Mouse (Mus musculus) cerebral cortex, adult 2 months (tissue): ENCODE data around the gene Ero1l.

Experiments used
- WGBS: fragments of 180-500 bp; shearing (Covaris S2); methylation state at CpG from one replicate; pipeline ENCODE4 v1.1.7; 2018; 5-methylcytosine and 5-hydroxymethylcytosine counted together

Ero1l gene

DNA sequence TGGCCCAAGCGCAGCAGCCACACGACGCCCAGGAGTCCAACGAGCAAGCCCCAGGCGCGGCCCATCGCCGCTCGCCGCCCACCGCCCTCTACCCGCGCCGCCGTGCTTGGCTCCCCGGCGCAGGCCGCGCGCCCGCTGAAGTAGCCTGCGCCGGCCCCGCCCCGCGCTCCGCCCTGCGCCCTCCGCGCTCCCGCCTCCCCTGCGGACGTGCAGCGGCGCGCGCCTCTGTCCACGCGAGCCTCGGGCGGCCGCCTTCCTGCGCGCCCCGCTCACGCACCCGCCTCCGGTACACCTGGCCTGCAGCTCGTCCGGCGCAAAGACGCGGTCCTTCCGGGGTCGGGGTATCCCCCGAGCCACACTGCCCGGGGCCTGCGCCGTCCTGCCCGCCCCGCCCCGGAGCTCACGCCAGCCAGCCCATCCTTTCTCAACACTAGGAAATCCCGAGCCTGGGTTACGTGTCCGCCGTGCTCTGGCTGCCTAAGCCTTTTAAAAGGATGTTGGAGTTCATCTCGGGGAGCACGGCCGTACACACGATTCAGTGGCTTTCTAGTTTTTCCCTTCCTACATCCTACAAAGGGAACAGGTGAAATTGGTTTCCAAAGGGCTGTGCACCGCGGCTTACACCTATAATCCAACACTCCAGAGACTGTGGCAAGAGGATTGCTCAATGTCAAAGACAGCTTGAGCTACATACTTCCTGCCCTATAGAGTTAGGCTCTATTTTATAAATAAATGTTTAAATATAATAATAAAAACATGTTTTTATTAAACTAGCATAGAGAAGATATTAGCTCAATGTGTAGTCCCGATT, at the start of gene Ero1l:
Gene Ero1l, minus strand, starts transcription at position 346 of the 811 bp plus-strand sequence.
- WGBS, result 1% methylated on average over 61 of the region's 74 CpGs

DNA sequence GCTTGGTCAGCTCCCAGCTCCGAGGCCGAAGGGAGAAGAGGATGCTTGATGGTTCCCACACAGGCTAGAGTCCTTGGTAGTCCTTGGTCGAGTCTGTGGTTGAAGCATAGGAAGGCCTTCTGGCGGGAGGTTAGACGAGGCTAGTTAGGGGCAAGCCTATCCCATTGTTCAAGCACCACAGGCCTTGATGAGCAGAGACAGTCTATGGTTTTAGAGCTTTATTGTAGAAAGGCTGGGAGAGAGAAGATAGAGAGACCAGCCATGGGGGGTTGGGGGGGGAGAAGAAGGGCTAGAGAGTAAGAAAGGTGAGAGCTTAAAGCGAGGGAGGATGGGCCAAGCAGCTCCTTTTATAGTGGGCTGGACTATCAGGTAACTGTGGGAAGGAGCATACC, 46.6 kb upstream of the Ero1l start:
- WGBS, result 70% methylated on average over 6 of the region's 6 CpGs

DNA sequence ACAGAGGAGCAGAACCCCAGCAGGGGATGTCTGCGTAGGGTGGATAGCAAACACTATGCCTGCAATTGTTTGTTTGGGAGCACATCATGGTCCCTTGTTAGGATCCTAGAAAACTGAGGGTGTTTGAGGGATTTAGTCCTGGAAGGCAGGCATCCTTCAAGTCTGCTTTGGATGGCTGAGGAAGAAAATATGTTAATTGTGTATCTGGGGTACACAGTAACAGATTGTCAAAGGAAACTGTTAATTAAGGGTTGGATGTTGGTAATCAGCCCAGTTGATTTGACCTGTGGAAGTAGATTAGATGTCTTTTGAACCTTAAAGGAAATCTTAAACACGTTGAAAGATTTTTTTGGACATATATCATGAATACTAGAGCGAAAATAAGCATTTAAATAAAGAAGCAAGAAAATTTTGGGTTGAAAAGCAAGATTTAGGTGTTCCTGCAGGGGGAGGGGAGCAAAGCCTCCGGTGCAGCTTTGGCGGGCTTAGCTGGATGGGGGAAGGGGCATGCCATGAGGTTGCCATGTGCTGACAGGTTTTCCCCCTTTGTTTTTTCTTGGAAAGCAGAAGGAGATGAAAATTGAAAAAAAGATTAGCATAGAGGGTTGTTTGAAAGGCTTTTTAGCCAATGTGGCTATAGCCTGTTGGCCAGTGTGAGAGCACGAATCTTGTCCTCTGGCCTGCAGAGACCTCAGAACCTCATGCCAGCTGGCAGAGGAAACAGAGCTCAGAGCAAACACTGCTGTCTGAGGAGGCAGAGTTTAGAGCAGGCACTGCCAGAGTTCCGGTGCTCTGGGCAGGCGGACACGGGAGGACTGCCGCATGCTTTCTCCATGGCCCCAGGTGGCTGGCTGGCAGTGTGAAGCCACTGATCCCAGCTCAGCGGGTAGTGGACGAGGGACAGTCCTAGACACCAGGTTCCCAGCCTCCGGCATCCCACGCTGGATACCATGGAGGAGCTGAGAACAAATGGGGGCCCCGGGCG, 45.9 kb upstream of the Ero1l start:
- WGBS, result 58% methylated on average over 16 of the region's 16 CpGs

DNA sequence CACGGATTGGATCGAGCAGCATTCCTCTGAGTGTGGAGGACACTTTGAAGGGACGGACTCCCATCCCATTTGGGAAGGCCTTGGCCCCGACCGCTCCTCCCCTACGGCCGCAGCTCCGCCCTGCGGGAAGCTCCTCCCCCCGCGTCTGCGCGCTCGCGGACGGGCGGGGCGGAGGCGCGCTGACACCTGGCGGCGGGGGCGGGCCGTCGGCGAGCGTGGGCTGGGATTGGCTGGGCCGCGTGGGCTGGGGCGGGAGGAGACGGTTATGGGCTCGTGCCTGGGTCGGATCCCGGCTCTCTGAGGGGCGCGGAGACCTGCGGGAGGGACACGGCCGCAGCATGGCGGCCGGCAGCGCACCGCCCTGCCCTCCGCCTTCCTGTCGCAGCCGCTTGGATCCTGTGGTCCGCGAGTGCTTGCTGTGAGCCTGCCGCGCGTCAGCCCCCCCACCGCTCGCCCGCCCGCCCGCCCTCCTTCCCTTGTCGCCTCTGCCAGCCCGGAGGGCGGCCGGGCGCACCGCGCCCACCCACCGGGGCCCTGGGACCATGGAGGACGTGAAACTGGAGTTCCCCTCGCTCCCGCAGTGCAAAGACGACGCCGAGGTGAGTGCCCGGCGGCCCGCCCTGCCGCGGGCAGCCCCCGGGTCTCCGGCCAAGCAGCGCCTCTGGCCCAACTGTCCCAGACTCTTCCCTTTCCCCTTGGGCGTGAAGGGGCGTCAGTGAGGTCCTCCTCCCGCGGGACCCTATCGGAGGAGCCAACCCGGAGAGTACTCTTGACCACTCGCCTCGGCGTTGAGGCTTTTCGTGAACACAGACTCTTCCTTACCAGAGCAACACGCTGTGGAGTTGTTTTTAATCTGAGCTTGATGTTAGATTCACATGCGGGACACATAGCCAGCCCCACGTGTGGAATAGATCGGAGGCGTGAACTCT, 32.6 kb upstream of the Ero1l start, which contains the start of gene Styx:
Gene Styx, plus strand, starts transcription at position 163 of the 929 bp plus-strand sequence.
- WGBS, result under 1% methylated on average over 88 of the region's 93 CpGs

DNA sequence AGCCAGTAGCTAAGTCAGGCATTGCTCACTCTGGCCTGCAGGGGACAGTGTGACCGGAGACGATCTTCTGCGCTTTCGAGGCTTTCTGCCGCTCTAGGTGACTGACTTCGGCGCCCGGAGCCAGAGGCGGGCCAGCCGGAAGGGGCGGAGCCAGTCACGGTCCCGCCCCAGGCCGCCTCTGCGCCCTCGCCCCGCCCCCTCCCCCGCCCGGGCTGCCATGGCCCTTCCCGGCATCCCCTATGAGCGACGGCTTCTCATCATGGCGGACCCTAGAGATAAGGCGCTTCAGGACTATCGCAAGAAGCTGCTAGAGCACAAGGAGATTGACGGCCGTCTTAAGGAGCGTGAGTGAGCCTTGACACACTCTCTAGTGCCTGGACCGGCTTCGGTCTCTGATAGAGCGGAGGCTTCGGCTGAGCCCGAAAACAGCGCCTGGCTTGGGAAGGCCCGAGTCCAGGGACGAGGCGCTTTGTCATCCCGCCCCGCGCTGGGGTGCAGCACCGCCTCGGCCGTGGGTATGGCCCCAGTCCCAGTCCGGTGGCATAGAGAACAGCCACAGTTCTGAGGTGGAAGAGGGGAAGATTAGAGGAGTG, 11.1 kb upstream of the Ero1l start, which contains the start of gene Psmc6:
Gene Psmc6, plus strand, starts transcription at position 200 of the 593 bp plus-strand sequence.
- WGBS, result under 1% methylated on average over 44 of the region's 44 CpGs

DNA sequence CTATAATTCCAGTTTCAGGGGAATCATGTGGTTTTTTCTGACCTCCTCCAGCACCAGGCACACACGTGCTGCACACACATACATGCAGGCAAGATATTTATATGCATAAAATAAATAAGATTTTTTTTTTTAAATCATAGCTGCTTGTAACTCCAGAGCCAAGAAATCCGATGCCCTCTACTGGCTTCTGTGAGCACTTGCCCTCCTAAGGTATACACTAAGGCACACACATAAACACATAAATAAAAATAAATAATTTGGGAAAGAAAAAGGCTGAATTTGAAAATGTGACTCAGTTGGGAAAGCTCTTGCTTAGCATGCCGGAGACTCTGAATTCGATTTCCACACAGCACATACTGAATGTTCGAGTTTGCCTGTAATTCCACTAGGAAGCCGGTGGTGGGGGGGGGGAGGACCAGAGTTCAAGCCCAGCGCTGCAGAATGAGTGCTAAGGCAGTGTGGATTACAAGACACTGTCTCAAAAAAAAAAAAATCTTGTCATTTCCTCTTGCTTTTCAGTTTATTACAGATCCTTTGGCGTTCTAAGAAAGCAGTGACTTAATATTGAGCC, 10.5 kb upstream of the Ero1l start:
- WGBS, result 8% methylated on average over 8 of the region's 8 CpGs

DNA sequence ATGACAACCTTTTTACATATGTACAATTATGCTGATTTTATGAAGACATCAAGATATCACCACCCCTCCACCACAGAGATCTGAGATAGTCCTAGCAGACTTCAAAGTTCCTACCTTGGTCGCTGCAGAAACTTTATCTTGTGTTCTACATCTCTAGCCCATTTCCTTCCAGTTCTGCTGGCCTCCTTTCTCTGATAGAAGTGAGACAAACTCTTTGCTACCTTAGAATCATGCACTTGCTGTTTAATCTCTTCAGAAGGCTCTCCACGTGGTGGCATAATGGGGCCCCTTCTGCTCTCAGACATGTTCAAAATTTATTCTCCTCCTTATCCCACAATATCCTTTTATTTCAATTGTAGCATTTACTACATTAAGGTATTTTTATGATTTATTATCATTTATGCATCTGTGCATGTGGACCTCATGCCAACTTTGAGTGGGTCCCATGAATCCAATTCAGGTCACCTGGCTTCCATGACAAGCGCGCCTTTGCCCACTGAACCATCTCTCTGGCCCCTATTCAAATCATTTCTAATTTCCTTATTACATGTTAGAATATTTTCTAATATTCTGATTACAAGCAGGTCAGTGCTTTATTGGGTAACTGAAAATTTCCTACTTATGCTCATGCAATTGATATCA, 9.6 kb upstream of the Ero1l start:
- 86% methylated on average over 4 of the region's 4 CpGs for WGBS

DNA sequence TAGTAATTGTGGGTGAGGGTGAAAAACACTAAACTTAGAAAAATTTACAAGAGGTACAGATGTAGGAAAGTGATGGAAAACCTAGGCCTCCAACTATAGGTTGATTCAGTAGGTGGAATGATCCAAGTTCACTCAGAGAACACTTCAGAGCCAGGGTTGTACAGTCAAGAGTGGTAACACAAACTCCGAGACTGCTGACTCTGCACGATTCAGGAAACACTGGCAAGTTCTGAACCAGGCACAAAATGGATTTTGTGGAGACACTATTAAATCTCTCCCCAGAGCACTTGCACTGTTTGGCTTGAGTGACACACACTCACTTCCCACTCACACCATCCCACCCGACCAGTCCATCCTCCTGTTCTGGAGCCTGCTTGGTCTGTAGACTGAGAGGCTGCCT, 4.7 kb upstream of the Ero1l start:
- WGBS, result 86% methylated on average over 3 of the region's 3 CpGs

DNA sequence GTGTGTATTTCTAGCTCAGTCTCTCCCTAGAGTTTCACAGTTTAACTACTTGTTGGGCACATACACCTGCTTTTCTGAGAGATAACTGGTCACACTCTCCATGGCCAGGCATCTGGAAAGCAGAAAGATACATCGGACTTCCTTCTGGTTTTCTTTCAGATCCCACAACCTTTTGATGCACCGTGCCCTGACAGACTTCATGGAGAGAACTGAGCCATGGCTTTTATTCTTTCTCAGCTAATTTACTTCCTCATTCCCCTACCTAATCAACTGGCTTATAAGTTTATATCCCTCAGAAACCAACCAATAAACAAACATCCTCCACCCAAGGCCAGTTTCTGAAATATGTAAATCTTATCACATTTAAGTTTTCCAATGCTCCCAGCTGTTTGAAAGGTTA, 3.9 kb upstream of the Ero1l start:
- 85% methylated on average over 2 of the region's 2 CpGs for WGBS

DNA sequence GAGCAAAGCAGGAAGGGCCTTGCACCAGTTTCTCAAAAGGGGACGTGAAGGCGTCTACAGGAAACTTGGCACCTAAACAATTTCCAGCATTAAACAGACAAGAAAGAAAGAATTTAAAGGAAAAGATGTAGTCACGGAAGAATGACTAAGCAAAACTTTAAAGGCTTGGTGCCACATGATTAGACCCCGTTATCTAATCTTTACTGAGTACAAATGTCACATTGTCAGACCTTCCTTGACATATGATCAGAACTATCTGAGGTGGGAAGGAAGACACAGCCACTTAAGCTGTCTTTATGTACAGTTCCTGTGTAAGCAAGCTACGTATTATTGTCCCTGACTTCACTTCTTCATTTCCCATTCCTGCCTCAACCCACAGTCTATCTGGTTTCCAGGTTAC, 3.1 kb upstream of the Ero1l start:
- WGBS, result 53% methylated on average over 5 of the region's 5 CpGs

DNA sequence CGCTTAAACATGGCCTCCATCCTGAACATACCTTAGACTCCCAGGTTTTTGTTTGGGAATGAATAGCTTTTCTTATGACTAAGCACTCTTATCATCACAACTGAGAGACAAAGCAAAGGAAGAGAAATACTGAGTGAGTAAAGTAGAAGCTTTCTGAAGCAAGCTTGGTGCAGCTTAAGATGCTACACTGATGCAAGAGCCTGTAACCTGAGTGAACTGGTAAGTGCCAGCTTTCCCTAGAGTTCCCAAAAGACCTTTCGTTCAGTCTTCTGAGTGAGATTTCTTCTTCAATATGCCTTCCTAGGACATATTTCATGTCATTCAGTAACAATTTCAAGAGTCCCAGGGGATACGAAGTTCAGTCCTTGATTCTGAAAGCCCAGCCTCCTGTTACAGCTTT, 2.5 kb upstream of the Ero1l start:
- 82% methylated on average over 3 of the region's 3 CpGs for WGBS

DNA sequence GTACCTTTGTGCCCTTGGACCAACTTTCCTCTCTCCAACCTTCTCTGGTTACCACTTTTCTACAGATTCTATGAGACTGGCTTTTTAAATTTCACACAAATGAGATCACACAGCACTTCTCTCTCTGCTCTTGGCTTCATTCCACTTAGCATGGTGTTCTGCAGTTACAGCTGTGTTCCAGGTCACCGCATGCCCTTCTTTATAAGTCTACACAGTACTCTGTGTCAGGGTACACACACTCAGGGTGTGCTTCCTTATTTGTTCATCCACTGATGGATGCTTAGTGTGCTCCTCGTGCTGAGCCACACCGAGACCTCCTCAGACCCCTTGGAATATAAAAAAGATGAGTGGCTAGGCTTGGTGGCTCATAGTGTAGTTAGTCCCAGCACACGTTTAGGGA, 1.5 kb upstream of the Ero1l start:
- 78% methylated on average over 4 of the region's 4 CpGs for WGBS

DNA sequence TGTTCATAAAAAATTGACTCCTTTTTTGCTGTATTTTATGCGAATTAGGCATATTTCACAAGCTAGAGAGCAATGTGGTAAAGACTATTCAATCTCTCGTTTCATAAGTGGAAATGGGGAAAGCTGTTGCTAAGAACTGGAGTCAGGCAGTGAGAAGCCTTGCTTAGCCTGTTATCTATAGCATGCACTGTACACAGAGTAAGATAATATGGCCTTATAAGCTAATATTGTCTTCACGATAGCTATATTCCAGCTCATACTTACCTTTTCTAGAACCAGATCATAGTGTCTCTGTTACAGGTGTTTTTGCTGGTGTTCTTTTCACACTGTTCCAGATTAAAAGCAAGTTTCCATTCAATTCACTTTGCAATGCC, 653 bp upstream of the Ero1l start:
- 45% methylated on average over 3 of the region's 3 CpGs for WGBS

DNA sequence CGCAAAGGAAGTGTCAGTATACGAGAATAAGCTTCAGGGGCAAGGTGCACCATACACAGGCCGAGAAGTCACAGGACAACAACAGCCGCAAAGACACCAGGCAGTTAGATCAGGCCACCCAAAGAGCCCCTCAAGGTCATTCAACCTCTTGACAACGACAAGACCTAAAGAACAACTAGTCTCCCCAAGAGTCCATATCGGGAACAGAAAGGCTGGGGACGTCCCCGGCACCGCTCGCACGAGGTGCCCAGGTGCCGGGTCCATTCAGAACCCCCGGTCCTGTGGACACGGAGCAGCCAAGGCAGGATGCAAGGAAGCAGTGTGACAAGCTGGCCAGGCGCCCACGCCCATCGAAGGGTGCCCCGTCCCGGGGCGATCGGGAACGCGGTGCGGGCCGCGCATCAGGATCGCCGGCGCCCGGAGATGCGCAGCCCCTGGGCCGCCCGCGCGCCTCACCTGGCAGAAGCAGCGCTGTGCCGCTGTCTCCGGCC, 605 bp downstream of the Ero1l start:
- under 1% methylated on average over 38 of the region's 38 CpGs for WGBS

DNA sequence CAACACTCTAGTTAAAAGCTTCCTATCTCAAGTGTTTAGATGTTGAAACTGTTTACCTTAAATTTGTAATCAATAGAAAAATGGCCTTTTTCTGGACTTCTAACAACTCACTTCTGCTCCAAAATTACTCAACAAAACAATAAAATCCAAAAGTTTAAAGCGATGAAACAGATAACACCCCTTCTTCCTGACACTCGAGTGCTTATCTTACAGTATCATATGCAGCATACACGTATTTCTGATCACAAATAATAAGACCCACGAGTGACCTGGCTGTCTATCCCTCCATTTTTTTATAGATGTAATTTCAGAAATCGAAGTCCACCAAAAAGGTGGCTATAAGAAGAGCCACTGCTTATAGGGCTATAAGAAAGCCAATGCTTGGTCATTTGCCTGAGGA, 1.6 kb downstream of the Ero1l start:
- 64% methylated on average over 5 of the region's 5 CpGs for WGBS

DNA sequence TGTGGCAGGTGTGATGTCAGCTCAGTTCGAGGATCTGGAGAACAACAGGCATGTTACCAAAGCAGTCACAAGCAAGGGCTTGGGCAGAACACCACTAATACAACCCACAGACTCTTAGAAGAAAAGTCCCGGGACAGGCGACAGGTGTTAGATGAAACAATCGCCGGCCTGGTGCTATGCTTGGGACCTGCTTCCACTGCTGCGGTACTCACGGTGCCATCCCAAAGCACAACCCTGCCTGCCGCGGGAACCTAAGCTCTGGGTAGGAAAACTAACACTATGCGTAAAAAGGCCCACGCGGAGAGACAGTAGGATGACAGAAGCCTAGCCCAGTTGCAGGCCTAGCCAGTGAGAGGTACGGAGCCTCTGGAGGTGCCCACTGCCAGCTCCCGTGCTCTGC, 8.5 kb downstream of the Ero1l start:
- 91% methylated on average over 14 of the region's 14 CpGs for WGBS

DNA sequence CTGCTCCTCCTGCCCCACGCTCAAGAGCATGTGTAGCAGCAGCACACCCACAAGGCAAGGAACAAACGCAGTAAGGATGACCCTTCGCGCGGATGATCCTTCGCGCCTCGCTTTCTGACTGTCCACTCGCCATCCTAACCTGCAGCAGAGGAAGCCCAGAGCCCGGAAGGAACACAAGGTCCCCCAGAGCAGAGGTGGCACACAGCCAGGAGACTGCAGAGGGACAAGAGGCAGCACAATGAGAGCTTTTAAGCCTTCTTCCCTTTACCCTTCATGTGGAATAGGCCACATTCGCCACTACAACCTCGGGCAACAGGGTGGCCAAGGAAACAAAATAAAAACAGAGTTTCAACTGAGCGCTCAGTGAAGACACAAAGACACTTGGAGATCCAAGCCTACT, 8.9 kb downstream of the Ero1l start:
- 70% methylated on average over 13 of the region's 13 CpGs for WGBS

DNA sequence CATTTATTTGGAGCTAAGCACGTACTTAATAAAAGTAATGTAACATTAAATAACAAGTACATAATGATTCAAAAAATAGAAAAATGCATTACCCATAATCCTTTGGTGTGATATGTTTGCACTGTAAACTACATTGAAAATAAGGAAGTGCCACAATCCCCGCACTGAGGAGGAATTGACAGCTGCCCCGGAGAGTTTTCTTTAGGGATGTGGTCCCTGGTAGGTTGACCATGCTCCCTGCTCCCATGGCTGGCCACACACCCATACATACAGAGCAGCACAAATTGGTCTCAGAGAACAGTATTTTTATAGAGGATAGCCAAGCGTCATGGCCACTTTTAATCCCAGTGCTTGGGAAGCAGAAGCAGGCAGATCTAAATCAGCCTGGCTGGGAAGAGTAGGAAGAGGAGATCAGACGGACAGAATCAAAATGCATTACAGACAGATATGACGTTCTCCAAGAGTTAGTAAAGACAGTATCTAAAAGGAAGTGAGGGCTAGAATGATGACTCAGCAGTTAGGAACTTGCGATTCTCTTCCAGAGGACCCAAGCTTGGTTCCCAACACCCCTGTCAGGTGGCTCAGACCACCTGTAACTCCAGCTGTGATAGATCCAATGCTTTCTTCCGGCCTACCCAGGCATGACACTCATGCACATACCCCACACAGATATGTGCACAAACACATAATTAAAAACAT, 10.8 kb downstream of the Ero1l start:
- WGBS, result 91% methylated on average over 8 of the region's 8 CpGs

DNA sequence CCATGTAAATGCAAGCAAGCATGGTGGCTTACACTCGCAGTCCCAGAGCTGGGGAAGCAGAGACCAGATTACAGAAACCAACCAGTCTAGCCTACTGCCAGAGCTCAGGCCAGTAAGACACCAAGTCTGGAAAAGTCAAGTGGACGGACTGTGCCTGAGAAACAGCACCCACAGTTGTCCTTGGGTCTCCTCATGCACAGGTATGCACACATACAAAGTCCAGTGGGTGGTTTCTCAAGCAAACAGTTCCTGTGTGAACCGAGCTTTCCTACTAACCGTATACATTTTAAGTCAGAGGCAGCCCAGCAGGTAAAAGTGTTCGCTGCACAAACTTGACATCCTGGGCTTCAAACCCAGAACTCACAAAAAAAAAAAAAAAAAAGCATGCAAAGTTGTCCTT, 12.7 kb downstream of the Ero1l start:
- WGBS, result 95% methylated on average over 5 of the region's 5 CpGs
